Mouse (Mus musculus): ENCODE results near the gene Gm44965.

DNA sequence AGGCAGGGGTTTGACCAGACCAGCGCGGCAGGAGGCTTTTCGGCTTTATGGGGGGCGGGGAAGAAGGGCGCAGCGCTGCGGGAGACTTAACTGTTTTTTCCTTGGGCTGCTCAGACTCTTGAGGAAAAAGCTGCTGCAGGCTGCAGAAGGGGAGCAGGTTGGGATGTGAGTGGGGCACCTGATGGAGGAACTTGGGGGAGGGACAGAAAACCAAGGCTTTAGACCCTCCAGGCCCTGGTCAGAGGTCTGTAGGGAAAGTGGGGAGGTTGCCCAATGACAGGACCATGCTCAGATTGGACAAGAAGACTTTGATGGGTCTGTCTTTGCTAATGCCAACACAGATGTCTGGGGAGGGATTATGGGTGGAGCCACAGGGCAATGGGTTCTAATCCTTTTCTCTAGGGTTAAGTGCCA, 33.8 kb downstream of the Gm44965 start:
- TF ChIP-seq POLR2A (IDR thresholded peaks at IDR 0.05; ENCODE audit: insufficient read depth, low read depth, low read length) = no peak
- no peak for TF ChIP-seq CTCF (IDR thresholded peaks at IDR 0.05; ENCODE audit: insufficient read depth, low read depth, low read length)
